Mouse (Mus musculus): Measurements from ENCODE around the gene Tfdp2. TPM values are rescaled to one million over a fixed set of nuclear protein-coding genes. Genes with fewer than 3 reads are reported as not detected.

The Tfdp2 gene
- polyA plus RNA-seq, 1 experiment from 2014 or later, result 45.0 TPM

- 82% methylated on average over 12 of the region's 12 CpGs for WGBS
These were observed 157.2 kb downstream of the Tfdp2 start for GRCm38 (mm10) chr9:96353121-96353769.

GRCm38 (mm10) chr9:96353799-96354198 is 157.7 kb downstream of the Tfdp2 start:
- H3K27me3 ChIP-seq, result no peaks in the 10 kb centered on the region
- peaks cover 8% of the 10 kb centered on the region; the same call in 1 of the 2 replicates for H3K36me3 ChIP-seq
- no peaks in the 10 kb centered on the region; the same call in 1 of the 2 replicates for H3K4me1 ChIP-seq
- H3K9ac ChIP-seq, result no peak overlapping the region
- no peaks in the 10 kb centered on the region for H3K9me3 ChIP-seq
- WGBS, result 78% methylated on average over 8 of the region's 8 CpGs
- no peak for ATAC-seq (ENCODE audit: insufficient number of reproducible peaks, insufficient read depth, low FRiP score, low TSS enrichment, low read depth)
- H3K27ac ChIP-seq, result no peak overlapping the region
- H3K4me3 ChIP-seq, result no peak overlapping the region
- H3K4me2 ChIP-seq, result no peak overlapping the region

More at GRCm38 (mm10) chr9:96353121-96353769, 157.2 kb downstream of the Tfdp2 start:
- no peaks in the 10 kb centered on the region for H3K27me3 ChIP-seq
- no peak overlapping the region for H3K27ac ChIP-seq
- ATAC-seq (ENCODE audit: insufficient number of reproducible peaks, insufficient read depth, low FRiP score, low TSS enrichment, low read depth), result no peak
- no peak overlapping the region for H3K9ac ChIP-seq
- H3K4me2 ChIP-seq, result no peak overlapping the region
- H3K36me3 ChIP-seq, result peaks cover 8% of the 10 kb centered on the region; the same call in 1 of the 2 replicates
- no peaks in the 10 kb centered on the region for H3K9me3 ChIP-seq
- no peaks in the 10 kb centered on the region; the same call in 1 of the 2 replicates for H3K4me1 ChIP-seq
- H3K4me3 ChIP-seq, result no peak overlapping the region

GRCm38 (mm10) chr9:96360056-96360455 is 164.0 kb downstream of the Tfdp2 start:
- H3K27ac ChIP-seq, result no peak overlapping the region
- H3K36me3 ChIP-seq, result no peaks in the 10 kb centered on the region
- H3K27me3 ChIP-seq, result no peaks in the 10 kb centered on the region
- ATAC-seq (ENCODE audit: insufficient number of reproducible peaks, insufficient read depth, low FRiP score, low TSS enrichment, low read depth), result no peak
- WGBS, result 88% methylated on average over 3 of the region's 3 CpGs
- H3K9ac ChIP-seq, result no peak overlapping the region
- no peak overlapping the region for H3K4me3 ChIP-seq
- H3K4me2 ChIP-seq, result no peak overlapping the region
- H3K4me1 ChIP-seq, result peaks cover 25% of the 10 kb centered on the region
- no peaks in the 10 kb centered on the region for H3K9me3 ChIP-seq

GRCm38 (mm10) chr9:96363581-96364140 is 167.6 kb downstream of the Tfdp2 start:
- Histone ChIP-seq H3K27ac (peak overlapping the region; percentile 94), H3K36me3 (no peaks in the 10 kb centered on the region), H3K9ac (peak overlapping the region; percentile 94), H3K4me3 (peak overlapping the region; percentile 89), H3K4me2 (peak overlapping the region; percentile 78), H3K27me3 (no peaks in the 10 kb centered on the region), H3K4me1 (peaks cover 25% of the 10 kb centered on the region), H3K9me3 (no peaks in the 10 kb centered on the region)
- WGBS, result under 1% methylated on average over 62 of the region's 64 CpGs
- ATAC-seq (ENCODE audit: insufficient number of reproducible peaks, insufficient read depth, low FRiP score, low TSS enrichment, low read depth), result peak; percentile 66

GRCm38 (mm10) chr9:96364141-96364838 is 168.2 kb downstream of the Tfdp2 start, which contains the start of gene Atp1b3:
TSS of gene Atp1b3 (minus strand) at chr9:96364442.
- no peaks in the 10 kb centered on the region for H3K36me3 ChIP-seq
- H3K4me3 ChIP-seq, result peak within 1 kb of the TSS; percentile 89
- no peaks in the 10 kb centered on the region for H3K9me3 ChIP-seq
- H3K9ac ChIP-seq, result peak within 1 kb of the TSS; percentile 94
- peaks cover 25% of the 10 kb centered on the region for H3K4me1 ChIP-seq
- no peaks in the 10 kb centered on the region for H3K27me3 ChIP-seq
- peak within 1 kb of the TSS; percentile 94 for H3K27ac ChIP-seq
- peak within 1 kb of the TSS; percentile 78 for H3K4me2 ChIP-seq
- ATAC-seq (ENCODE audit: insufficient number of reproducible peaks, insufficient read depth, low FRiP score, low TSS enrichment, low read depth), result peak; percentile 99
- under 1% methylated on average over 70 of the region's 81 CpGs for WGBS

- WGBS, result 71% methylated on average over 6 of the region's 6 CpGs
- Histone ChIP-seq H3K27me3 (no peaks in the 10 kb centered on the region), H3K9me3 (no peaks in the 10 kb centered on the region), H3K4me1 (peaks cover 21% of the 10 kb centered on the region), H3K36me3 (no peaks in the 10 kb centered on the region), H3K4me3 (no peak overlapping the region), H3K4me2 (no peak overlapping the region), H3K9ac (no peak overlapping the region), H3K27ac (no peak overlapping the region)
- ATAC-seq (ENCODE audit: insufficient number of reproducible peaks, insufficient read depth, low FRiP score, low TSS enrichment, low read depth), result no peak
These were observed 169.3 kb downstream of the Tfdp2 start for GRCm38 (mm10) chr9:96365271-96365872.

GRCm38 (mm10) chr9:96369654-96370384 is 173.7 kb downstream of the Tfdp2 start:
- no peak overlapping the region for H3K4me3 ChIP-seq
- no peaks in the 10 kb centered on the region for H3K4me1 ChIP-seq
- no peak overlapping the region for H3K27ac ChIP-seq
- no peak overlapping the region for H3K4me2 ChIP-seq
- no peaks in the 10 kb centered on the region for H3K9me3 ChIP-seq
- no peaks in the 10 kb centered on the region for H3K36me3 ChIP-seq
- 43% methylated on average over 5 of the region's 5 CpGs for WGBS
- ATAC-seq (ENCODE audit: insufficient number of reproducible peaks, insufficient read depth, low FRiP score, low TSS enrichment, low read depth), result no peak
- H3K9ac ChIP-seq, result no peak overlapping the region
- no peaks in the 10 kb centered on the region for H3K27me3 ChIP-seq

- ATAC-seq (ENCODE audit: insufficient number of reproducible peaks, insufficient read depth, low FRiP score, low TSS enrichment, low read depth), result no peak
- 81% methylated on average over 5 of the region's 5 CpGs for WGBS
These were observed 175.0 kb downstream of the Tfdp2 start for GRCm38 (mm10) chr9:96371075-96371474.

More at GRCm38 (mm10) chr9:96371075-96371474, 175.0 kb downstream of the Tfdp2 start:
- no peaks in the 10 kb centered on the region for H3K27me3 ChIP-seq
- H3K9ac ChIP-seq, result no peak overlapping the region
- H3K4me1 ChIP-seq, result no peaks in the 10 kb centered on the region
- no peak overlapping the region for H3K4me3 ChIP-seq
- H3K36me3 ChIP-seq, result no peaks in the 10 kb centered on the region
- no peaks in the 10 kb centered on the region for H3K9me3 ChIP-seq
- no peak overlapping the region for H3K27ac ChIP-seq
- H3K4me2 ChIP-seq, result no peak overlapping the region

Other genes with a start within 250 kb of the Tfdp2 start
- gene Xrn1, start 241.5 kb upstream of the Tfdp2 start, polyA plus RNA-seq (2015; fragmentation: Nextera tagmentation; extraction: Ambion mirVana), result 24.7 and 25.2 TPM in 2 replicates
- gene Gk5, start 76.9 kb upstream of the Tfdp2 start, polyA plus RNA-seq (2015; fragmentation: Nextera tagmentation; extraction: Ambion mirVana), result 6.2 and 6.8 TPM in 2 replicates
- gene Atp1b3, start 168.2 kb downstream of the Tfdp2 start, polyA plus RNA-seq (2015; fragmentation: Nextera tagmentation; extraction: Ambion mirVana), result 135 and 138 TPM in 2 replicates

Data from embryonic facial prominence, embryonic 13.5 days (tissue).